Mouse (Mus musculus) intestine, embryonic 16.5 days (tissue): ENCODE data around the gene Raet1e. TPM values are rescaled to one million over a fixed set of nuclear protein-coding genes. Genes with fewer than 3 reads are reported as not detected.
"Not testable (repeated sequence)": the region's sequence is repeated elsewhere in the genome, so short reads cannot be mapped to it uniquely, and the experiment has no call there.

Experiments used
- ATAC-seq: fragments of 200-750 bp; cut with Nextera tagmentation; 2 replicates; pipeline ENCODE4 v1.8.0; 2017; ENCODE audit warnings: moderate TSS enrichment, moderate library complexity
- H3K27ac ChIP-seq: fragments of 300-500 bp; sonication (generic); 2 replicates; pipeline ENCODE4 v1.5.1; 2014; ENCODE audit warnings: mild to moderate bottlenecking, low read length
- H3K27me3 ChIP-seq: fragments of 300-500 bp; sonication (generic); replicated peaks from 2 replicates; pipeline ENCODE4 v1.6.1; 2014; ENCODE audit warnings: low read length, control low read depth, mixed read lengths; ENCODE audit not compliant: control insufficient read depth, insufficient read depth
- H3K36me3 ChIP-seq: fragments of 300-500 bp; sonication (generic); 2 replicates; pipeline ENCODE4 v1.6.1; 2014; ENCODE audit warnings: low read length, control low read depth; ENCODE audit not compliant: control insufficient read depth, insufficient read depth
- H3K4me1 ChIP-seq: fragments of 300-500 bp; sonication (generic); 2 replicates; pipeline ENCODE4 v1.6.1; 2014; ENCODE audit warnings: low read length, control low read depth, mixed read lengths; ENCODE audit not compliant: control insufficient read depth, insufficient read depth
- H3K4me2 ChIP-seq: fragments of 300-500 bp; sonication (generic); 2 replicates; pipeline ENCODE4 v1.6.1; 2014; ENCODE audit warnings: low read depth, low read length, control low read depth
- H3K4me3 ChIP-seq: fragments of 300-500 bp; sonication (generic); 2 replicates; pipeline ENCODE4 v1.5.1; 2014; ENCODE audit warnings: mild to moderate bottlenecking, low read length
- H3K9ac ChIP-seq: fragments of 300-500 bp; sonication (generic); 2 replicates; pipeline ENCODE4 v1.6.1; 2014; ENCODE audit warnings: low read depth, low read length
- H3K9me3 ChIP-seq: fragments of 300-500 bp; sonication (generic); 2 replicates; pipeline ENCODE4 v1.6.1; 2016; ENCODE audit warnings: low read length, control low read depth; ENCODE audit not compliant: control insufficient read depth
- WGBS: fragments of 180-500 bp; shearing (Covaris S2); extraction: QIAGEN DNeasy Blood & Tissue Kit; methylation state at CpG from one replicate; pipeline ENCODE4 v1.1.7; 2014; 5-methylcytosine and 5-hydroxymethylcytosine counted together
- polyA plus RNA-seq: library from polyadenylated mRNA; unstranded; fragments of >200 nt; fragmentation: Nextera tagmentation; extraction: Ambion mirVana; gene quantifications from 2 replicates; pipeline ENCODE4 v1.2.1, GENCODE M21; 2015

Raet1e gene
- polyA plus RNA-seq, 1 experiment from 2014 or later, result 4.1 TPM

GRCm38 (mm10) chr10:22381226-22381625, 222.9 kb downstream of the Raet1e start:
- not testable (repeated sequence) for H3K9me3 ChIP-seq, H3K27ac ChIP-seq, H3K4me1 ChIP-seq, H3K27me3 ChIP-seq, H3K4me2 ChIP-seq, H3K4me3 ChIP-seq, H3K36me3 ChIP-seq, ATAC-seq, H3K9ac ChIP-seq
- 15% methylated on average over 6 of the region's 10 CpGs for WGBS

GRCm38 (mm10) chr10:22390146-22390545, 231.8 kb downstream of the Raet1e start:
- not testable (repeated sequence) for ATAC-seq, H3K27me3 ChIP-seq
- 85% methylated on average over 7 of the region's 7 CpGs for WGBS

GRCm38 (mm10) chr10:22391616-22392015, 233.2 kb downstream of the Raet1e start:
- 86% methylated on average over 2 of the region's 5 CpGs for WGBS
- H3K4me3 ChIP-seq, ATAC-seq, H3K27ac ChIP-seq, H3K9ac ChIP-seq, H3K4me2 ChIP-seq, H3K27me3 ChIP-seq, H3K36me3 ChIP-seq, H3K9me3 ChIP-seq, H3K4me1 ChIP-seq: not testable (repeated sequence)

More at GRCm38 (mm10) chr10:22390146-22390545, 231.8 kb downstream of the Raet1e start:
- H3K36me3 ChIP-seq, H3K9me3 ChIP-seq, H3K4me1 ChIP-seq, H3K4me3 ChIP-seq, H3K27ac ChIP-seq, H3K4me2 ChIP-seq, H3K9ac ChIP-seq: not testable (repeated sequence)

- WGBS, result no CpG with 5 or more reads among the region's 2 CpGs
- H3K36me3 ChIP-seq, H3K9ac ChIP-seq, H3K9me3 ChIP-seq, H3K27ac ChIP-seq, H3K4me3 ChIP-seq, H3K27me3 ChIP-seq, H3K4me2 ChIP-seq, H3K4me1 ChIP-seq: not testable (repeated sequence)
- ATAC-seq, result peak; percentile 70
Observed at GRCm38 (mm10) chr10:22393028-22393824, 234.9 kb downstream of the Raet1e start.

GRCm38 (mm10) chr10:22396680-22397079, 238.3 kb downstream of the Raet1e start:
- H3K4me1 ChIP-seq, H3K9me3 ChIP-seq, H3K9ac ChIP-seq, H3K27me3 ChIP-seq, H3K36me3 ChIP-seq, ATAC-seq, H3K4me3 ChIP-seq, H3K4me2 ChIP-seq, H3K27ac ChIP-seq: not testable (repeated sequence)
- WGBS, result 26% methylated on average over 1 of the region's 1 CpGs

GRCm38 (mm10) chr10:22402225-22402917, 244.0 kb downstream of the Raet1e start:
- H3K4me2 ChIP-seq, H3K4me1 ChIP-seq, H3K9ac ChIP-seq, H3K27ac ChIP-seq, H3K36me3 ChIP-seq, H3K27me3 ChIP-seq, H3K9me3 ChIP-seq, H3K4me3 ChIP-seq: not testable (repeated sequence)
- under 1% methylated on average over 8 of the region's 11 CpGs for WGBS
- ATAC-seq, result peak; percentile 88

- H3K9me3 ChIP-seq, H3K4me2 ChIP-seq, H3K27ac ChIP-seq, H3K4me1 ChIP-seq, H3K4me3 ChIP-seq, H3K36me3 ChIP-seq, H3K9ac ChIP-seq, H3K27me3 ChIP-seq: not testable (repeated sequence)
- peak; percentile 85 for ATAC-seq
- 25% methylated on average over 1 of the region's 8 CpGs for WGBS
Observed at GRCm38 (mm10) chr10:22413702-22414494, 255.5 kb downstream of the Raet1e start.
